Mouse (Mus musculus): ENCODE data around the gene Ano9.

GRCm38 (mm10) chr7:141143861-141144260 lies 26.3 kb upstream of the Ano9 start:
- TF ChIP-seq CTCF (IDR thresholded peaks at IDR 0.05; ENCODE audit: low read depth, low read length) (no peak), GATA1 (IDR thresholded peaks at IDR 0.05; ENCODE audit: borderline replicate concordance, low read length) (no peak)

Measured in G1E (cell line).